Mouse (Mus musculus) B cell, adult 67 days (primary cell): Measurements from ENCODE around the gene Gstp1. TPM values are rescaled to one million over a fixed set of nuclear protein-coding genes. Genes with fewer than 3 reads are reported as not detected.

Source experiments
- total RNA-seq, 2 experiments: library from RNA; stranded (reverse); gene quantifications; 4 replicates each; pipeline ENCODE4 v1.2.4; 2023

The Gstp1 gene
- 100 to 1,000 TPM; 131 to 150 TPM for total RNA-seq

DNA sequence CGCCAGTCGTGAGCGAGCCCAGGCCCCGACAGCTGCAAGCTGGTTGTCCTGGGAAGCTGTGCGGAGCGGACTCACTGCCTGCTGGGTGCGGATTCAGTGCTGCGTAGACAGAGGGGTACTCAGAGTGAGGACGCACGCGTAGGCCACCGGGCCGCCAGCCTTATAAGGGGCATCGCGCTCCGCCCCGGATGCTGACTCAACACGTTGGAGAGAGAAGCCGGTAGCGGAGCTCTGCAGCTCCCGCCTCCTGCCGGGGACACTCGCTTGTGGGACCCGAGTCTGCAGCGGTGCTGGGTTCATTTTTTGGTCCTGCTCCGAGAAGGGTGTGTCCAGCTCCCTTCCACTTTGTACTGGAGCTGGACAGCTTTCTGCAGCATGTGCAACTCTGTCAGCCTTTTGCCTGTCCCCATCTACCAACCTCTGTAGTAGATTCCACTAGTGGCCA, at the start of gene Gstp1:
TSS of gene Gstp1 (minus strand) at position 198 of the 445 bp plus-strand sequence.

DNA sequence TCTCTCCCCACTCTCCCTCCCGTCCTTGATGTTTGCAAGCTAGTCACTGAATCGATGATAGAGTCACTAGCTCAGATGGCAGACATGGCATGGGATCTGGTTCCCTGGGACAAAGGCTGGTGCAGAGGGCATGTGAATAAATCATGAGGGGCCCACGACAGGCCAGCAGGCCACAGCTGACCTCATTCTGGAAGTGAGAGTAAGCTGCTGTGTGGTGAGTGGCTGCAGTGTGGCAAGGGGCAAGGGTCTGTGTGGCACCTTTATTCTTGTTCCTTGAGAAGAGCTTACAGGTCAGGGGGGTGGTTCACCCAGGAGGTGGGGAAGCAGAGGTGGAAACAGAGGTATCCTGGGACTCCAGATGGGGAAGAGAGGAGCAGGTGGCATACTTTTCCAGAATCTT, 43.6 kb upstream of the Gstp1 start, which contains the start of gene Cabp2:
TSS of gene Cabp2 (plus strand) at position 185 of the 400 bp plus-strand sequence.

DNA sequence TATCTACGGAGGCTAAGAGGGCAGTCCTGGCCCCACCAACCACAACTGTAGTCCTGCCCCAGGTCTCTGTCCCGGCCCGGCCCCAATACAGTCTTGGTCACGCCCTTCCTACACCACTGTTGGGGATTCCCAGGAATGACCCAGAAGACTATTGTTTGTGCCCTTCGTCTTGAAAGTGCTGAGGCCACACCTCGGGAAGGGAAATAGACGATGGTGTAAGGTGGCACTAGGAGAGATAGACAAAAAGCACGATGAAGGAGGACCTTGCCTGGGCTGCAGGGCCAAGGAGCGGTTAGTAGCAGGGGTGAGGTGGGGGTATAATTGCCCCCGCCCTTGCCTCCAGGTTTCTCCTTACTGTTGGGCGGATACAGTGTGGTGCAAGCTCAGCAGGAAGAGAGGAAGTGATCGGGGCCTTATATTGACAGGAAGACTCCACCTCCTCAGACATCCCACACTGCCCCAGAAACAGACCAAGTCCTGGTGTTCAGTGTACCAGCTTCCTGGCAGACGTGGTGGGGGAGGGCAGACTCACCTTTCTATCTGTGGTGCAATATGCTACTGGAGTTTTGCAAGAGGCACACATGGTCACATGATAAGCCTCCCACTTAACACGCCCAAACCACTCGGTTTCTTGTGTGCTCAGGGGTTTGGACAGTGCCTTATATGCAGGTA, 21.4 kb upstream of the Gstp1 start, which contains the start of gene Gstp3:
TSS of gene Gstp3 (minus strand) at position 501 of the 672 bp plus-strand sequence.

GRCm38 (mm10) chr19:4045966-4046865, 8.4 kb upstream of the Gstp1 start, which contains the start of gene Gstp2:
TSS of gene Gstp2 (minus strand) at chr19:4046023.

GRCm38 (mm10) chr19:4012432-4013022, 25.3 kb downstream of the Gstp1 start, which contains the start of gene Ndufv1:
TSS of gene Ndufv1 (minus strand) at chr19:4012806.

DNA sequence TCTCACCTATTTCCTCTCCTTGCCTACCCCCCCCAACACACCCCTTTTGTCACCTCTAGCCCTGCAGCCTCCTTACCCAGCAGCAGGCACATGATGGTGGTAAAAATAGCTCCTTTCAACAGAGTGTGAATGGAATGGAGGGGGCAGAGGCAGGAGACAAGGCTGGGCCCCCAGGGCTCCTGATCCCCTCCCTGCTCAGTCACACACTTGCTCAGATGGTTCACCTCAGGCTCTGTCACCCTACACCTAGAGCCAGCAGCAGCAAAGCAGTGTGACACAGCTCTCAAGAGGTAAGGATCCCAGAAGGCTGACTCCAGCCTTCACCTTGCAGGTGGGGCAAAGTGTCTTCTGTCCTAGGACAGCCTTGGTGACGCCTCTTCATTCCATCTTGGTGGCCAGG, 34.7 kb downstream of the Gstp1 start, which contains the start of gene Doc2g:
TSS of gene Doc2g (plus strand) at position 202 of the 400 bp plus-strand sequence.

DNA sequence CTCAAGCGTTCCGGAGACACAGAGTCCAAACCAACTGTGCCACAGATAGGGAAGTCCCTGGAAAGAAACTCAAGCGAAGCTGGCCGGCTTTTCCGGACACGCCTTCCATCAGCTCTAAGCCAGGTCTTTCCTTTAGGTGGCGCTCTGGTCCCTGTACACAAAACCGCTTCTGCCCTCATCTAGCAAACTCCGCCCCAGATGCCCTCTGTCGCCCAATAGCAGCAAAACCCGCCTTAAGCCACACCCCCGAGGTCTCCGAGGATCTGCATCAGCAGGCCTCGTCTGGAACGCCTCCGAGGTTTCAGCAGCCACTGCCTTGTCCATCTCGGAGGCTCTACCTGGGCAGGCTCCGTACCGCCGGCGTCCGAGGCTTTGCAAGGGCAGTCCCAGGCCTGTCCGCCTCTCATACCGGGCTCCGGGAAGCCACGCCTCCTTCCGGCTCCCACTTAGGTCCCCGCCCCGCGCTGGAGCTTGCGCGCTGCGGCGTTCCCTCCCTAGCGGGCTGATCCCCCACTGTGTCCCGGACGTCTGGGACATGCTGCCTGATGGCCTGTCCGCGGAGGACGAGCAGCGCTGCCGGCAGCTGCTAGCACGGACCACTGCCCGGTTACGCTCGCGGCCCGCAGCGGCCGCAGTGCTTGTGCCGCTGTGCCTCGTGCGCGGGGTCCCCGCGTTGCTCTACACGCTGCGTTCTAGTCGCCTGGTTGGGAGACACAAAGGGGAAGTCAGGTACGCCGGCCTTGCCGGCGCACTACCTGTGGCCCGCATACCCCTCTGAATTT, 37.5 kb downstream of the Gstp1 start, which contains the start of the genes Nudt8 and Gm49405:
TSS of gene Nudt8 (plus strand) at position 462 of the 782 bp plus-strand sequence.
TSS of gene Gm49405 (plus strand) at position 508 of the 782 bp plus-strand sequence.

DNA sequence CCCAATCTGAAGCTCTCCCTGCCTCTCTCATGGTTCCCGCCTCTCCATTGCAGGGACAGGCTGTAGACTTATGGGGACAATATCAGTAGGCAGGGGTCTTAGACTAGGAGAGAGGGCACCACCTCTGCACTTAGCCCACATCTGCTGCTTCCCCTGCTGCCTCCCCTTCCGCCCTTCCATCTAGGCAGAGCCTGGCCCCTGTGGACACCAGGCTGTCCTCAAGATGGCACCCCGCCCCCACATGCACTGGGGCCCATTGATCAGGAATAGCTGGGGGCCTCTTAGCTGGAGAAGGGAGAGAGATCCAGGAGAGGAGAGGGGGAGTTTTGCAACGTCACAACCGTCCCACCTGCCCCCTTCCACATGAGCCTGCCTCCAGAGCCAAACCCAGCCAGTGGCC, 45.4 kb downstream of the Gstp1 start, which contains the start of gene Tbx10:
TSS of gene Tbx10 (plus strand) at position 337 of the 400 bp plus-strand sequence.

GRCm38 (mm10) chr19:3986334-3986733, 51.5 kb downstream of the Gstp1 start, which contains the start of gene Acy3:
TSS of gene Acy3 (plus strand) at chr19:3986570.

Other genes starting within 250 kb of the Gstp1 start
- 10 to 100 TPM; 66.9 to 67.9 TPM for gene Chka, start 186.2 kb downstream of the Gstp1 start, total RNA-seq
- gene Tcirg1, start 130.9 kb downstream of the Gstp1 start, total RNA-seq = 100 to 1,000 TPM; 149 to 153 TPM
- 10 to 100 TPM; 91.9 to 93.5 TPM for gene Ndufs8, start 125.2 kb downstream of the Gstp1 start, total RNA-seq
- 1 to 10 TPM; 7.3 to 8.9 TPM for gene Aldh3b1, start 108.2 kb downstream of the Gstp1 start, total RNA-seq
- gene Unc93b1, start 102.8 kb downstream of the Gstp1 start, total RNA-seq = 100 to 1,000 TPM; 597 to 689 TPM
- gene Aldh3b3, start 79.3 kb downstream of the Gstp1 start, total RNA-seq = under 1 TPM in 1 of 2 experiments, not detected in 1; 0.20 TPM
- gene Aldh3b2, start 65.7 kb downstream of the Gstp1 start, total RNA-seq = under 1 TPM in 1 of 2 experiments, not detected in 1; 0.84 TPM
- not detected for gene Acy3, start 51.4 kb downstream of the Gstp1 start, total RNA-seq
- gene Tbx10, start 45.2 kb downstream of the Gstp1 start, total RNA-seq = not detected
- gene Nudt8, start 37.4 kb downstream of the Gstp1 start, total RNA-seq = 10 to 100 TPM; 24.9 to 29.1 TPM
- gene Gm49405, start 37.4 kb downstream of the Gstp1 start, total RNA-seq = 1 to 10 TPM; 5.3 to 6.7 TPM
- 10 to 100 TPM; 11.0 to 13.3 TPM for gene Doc2g, start 34.7 kb downstream of the Gstp1 start, total RNA-seq
- 10 to 100 TPM; 80.9 to 93.3 TPM for gene Ndufv1, start 25.2 kb downstream of the Gstp1 start, total RNA-seq
- 10 to 100 TPM; 11.4 to 26.4 TPM for gene Gstp2, start 8.0 kb upstream of the Gstp1 start, total RNA-seq
- not detected for gene Gstp3, start 21.6 kb upstream of the Gstp1 start, total RNA-seq
- not detected for gene Cabp2, start 43.6 kb upstream of the Gstp1 start, total RNA-seq
- 100 to 1,000 TPM; 114 to 121 TPM for gene Cdk2ap2, start 59.2 kb upstream of the Gstp1 start, total RNA-seq
- gene Pitpnm1, start 62.0 kb upstream of the Gstp1 start, total RNA-seq = 100 to 1,000 TPM; 227 to 233 TPM
- gene Aip, start 87.9 kb upstream of the Gstp1 start, total RNA-seq = 100 to 1,000 TPM; 101 to 110 TPM
- 1 to 10 TPM in 1 of 2 experiments, under 1 TPM in 1; 0.93 to 1.0 TPM for gene Gpr152, start 101.8 kb upstream of the Gstp1 start, total RNA-seq
- 1 to 10 TPM; 1.6 to 2.2 TPM for gene Cabp4, start 106.0 kb upstream of the Gstp1 start, total RNA-seq
- gene Coro1b, start 110.6 kb upstream of the Gstp1 start, total RNA-seq = 100 to 1,000 TPM; 148 to 156 TPM
- 100 to 1,000 TPM; 391 to 415 TPM for gene Ptprcap, start 115.6 kb upstream of the Gstp1 start, total RNA-seq
- gene Rps6kb2, start 125.4 kb upstream of the Gstp1 start, total RNA-seq = 10 to 100 TPM; 47.4 to 56.4 TPM
- gene Carns1, start 137.5 kb upstream of the Gstp1 start, total RNA-seq = 100 to 1,000 TPM in 1 of 2 experiments, 10 to 100 TPM in 1; 89.2 to 117 TPM
- 100 to 1,000 TPM; 315 to 328 TPM for gene Tbc1d10c, start 153.3 kb upstream of the Gstp1 start, total RNA-seq
- gene Ppp1ca, start 154.1 kb upstream of the Gstp1 start, total RNA-seq = 100 to 1,000 TPM; 431 to 450 TPM
- 10 to 100 TPM; 65.9 to 73.4 TPM for gene Rad9a, start 163.7 kb upstream of the Gstp1 start, total RNA-seq
- 100 to 1,000 TPM; 161 to 176 TPM for gene Clcf1, start 176.3 kb upstream of the Gstp1 start, total RNA-seq
- not detected for gene AC109138.7, start 176.4 kb upstream of the Gstp1 start, total RNA-seq
- gene Pold4, start 193.9 kb upstream of the Gstp1 start, total RNA-seq = 100 to 1,000 TPM; 198 to 208 TPM
- gene Ssh3, start 231.2 kb upstream of the Gstp1 start, total RNA-seq = 10 to 100 TPM; 32.2 to 32.4 TPM
- 10 to 100 TPM; 28.2 to 32.6 TPM for gene Ankrd13d, start 245.2 kb upstream of the Gstp1 start, total RNA-seq